Mouse (Mus musculus) hindlimb bud, embryonic 11.5 days (tissue): ENCODE results near the gene Simc1.
A peak's percentile ranks its signal among the peaks of the same experiment; 100 is the strongest.

ENCODE experiments used
- DNase-seq: peaks from one replicate; pipeline ENCODE4 v3.0.0-alpha.2; 2012; ENCODE audit warnings: low read depth, low spot score; ENCODE audit errors: extremely low spot score

Gene Simc1

DNA sequence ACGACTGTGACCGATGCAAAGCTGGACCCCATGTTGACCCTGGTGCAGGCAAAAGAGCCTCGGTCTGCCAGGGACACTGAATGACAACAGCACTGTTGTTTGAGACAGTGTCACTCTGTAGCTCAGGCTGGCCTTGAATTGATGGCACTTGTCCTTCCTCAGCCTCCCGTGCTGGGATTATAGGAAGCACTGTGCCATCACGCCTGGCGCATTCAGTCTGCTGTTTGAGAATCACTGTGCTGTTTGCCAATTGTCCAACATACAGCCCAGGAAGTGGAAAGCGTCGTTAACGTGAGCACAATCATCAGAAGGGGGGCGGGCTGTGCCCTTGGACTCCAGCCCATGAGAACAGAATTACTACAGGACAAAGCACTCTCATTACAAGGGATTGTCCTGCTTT, 78.5 kb downstream of the Simc1 start:
- DNase-seq, result no peak

DNA sequence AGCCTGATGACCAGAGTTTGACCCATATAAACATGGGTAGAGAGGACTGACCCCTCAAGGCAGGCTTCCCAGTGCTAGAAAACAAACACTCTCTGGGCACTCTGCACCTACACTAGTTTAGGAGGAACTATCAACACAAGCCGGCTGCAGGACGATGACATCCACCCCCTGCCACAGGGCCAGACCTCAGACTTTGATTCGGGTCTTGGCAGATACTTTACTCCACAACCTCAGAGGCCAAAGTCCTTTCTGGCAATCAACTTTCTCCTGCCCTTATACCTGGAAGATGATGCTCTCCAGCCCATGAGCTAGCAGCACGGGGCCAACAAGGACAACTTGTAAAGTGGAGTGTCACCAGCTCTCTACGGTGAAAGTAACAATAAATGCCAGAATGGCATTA, 79.3 kb downstream of the Simc1 start:
- no peak for DNase-seq

DNA sequence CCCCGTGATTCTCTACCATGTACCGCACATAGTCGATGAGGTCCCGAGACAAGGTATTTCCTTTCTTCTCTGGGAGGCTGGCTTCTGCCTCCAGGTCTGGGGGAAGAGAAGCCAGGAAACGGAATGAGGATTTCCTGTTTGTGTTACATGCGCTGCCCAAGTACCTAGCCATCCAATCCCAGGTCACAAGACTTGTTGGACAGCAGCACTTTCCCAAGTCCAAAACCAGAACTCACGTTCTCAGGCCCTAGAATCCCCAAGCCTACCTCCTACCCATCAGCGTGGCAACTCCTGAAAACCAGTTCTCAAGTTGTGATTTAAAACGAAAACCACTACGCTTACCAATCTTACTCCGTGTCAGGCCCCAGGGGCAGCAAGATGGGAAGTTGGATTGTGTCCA, 82.3 kb downstream of the Simc1 start:
- no peak for DNase-seq

DNA sequence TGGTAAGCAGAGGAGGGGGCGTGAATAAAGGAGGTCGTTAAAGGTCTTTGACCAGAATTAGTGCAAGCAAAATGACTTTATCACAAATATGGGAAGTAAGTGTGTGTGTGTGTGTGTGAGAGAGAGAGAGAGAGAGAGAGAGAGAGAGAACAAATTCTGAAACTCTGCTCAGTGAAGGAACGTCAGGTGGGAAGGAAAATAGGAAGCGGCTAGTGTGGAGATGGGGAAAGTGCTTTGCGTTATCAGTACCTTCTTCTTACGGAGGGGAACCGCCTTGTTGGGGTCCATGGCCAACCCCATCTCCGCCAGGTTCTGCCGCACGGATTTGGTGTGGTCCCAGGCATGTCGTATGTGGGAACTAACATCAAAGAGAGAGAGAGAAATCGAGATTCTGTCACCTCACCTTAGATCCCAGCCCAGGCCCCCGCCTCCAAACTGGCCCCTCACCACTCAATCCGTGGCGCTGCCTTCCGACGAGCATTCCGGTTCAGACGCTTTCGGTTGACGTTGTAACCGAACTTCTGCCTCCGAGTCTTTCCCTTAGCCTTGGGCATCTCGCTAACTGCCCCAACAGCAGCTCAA, 85.9 kb downstream of the Simc1 start:
- no peak for DNase-seq

DNA sequence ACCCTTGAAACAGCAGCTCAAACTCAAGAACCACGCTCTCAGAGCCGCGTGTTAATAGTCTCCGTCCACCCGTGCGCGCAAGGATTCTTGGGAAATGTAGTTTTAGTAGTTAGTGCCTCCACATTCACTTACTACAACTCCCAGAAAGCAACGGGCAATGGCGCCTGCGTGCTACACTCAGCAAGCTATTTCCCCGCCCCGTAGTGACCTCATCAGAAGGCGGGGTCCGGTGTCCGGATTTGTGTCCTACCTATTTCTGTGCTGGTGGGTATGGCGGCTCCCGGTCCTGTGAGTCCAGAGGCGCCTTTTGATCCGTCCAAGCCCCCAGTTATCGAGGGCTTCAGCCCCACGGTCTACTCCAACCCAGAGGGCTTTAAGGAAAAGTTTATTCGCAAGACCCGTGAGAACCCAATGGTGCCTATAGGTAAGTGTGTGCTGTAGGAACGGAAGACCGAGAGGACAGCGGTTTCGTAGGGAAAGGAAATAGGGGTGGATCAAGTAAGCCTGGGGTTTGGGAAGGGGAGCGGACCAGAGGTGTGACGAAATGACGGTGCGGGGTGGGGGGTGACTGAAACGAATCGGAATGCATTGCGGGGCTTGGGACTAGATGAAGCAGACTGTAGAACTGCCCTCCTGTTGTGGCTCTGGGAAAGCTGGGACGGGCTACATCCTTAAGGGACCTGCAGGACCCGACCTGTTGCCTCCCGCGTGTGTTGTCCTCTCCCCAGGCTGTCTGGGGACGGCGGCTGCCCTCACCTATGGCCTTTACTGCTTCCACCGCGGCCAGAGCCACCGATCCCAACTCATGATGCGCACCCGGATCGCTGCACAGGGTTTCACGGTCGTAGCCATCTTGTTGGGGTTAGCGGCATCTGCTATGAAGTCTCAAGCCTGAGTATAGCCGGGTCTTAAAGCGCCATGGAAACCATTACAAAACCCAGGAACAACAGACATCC, 86.7 kb downstream of the Simc1 start, which contains the start of the genes Nop16 and Higd2a:
Gene Nop16 (minus strand): TSS at position 95 of the 956 bp plus-strand sequence.
Gene Higd2a (plus strand): TSS at position 212 of the 956 bp plus-strand sequence.
- DNase-seq, result peak; percentile 98

DNA sequence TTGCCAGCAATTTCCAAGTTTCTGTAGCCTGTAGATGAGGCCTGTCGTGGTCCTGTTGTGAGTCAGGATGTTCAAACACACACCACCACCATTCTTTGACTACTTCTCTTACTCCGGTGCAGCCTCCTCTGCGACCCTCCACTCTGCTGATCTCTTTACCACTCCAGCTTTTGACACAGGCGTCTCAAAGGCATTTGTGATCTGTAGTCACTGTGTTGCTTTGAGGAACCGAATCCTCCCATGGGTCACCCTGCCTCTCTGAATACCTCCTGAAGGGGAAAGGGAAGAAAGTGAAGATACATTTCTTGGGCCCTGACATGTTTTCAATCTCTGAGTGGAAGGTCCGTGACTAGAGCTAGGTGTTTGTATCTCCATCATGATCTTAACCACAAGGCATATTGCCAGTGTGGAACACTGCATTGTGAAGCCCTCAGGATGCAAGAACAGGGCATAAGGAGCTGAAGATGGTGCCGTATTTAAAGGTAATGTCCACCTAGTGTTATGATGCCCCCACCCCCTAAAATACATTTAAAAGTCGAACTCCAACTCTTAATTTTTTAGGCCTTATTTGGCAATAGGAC, 88.3 kb downstream of the Simc1 start:
- DNase-seq, result no peak

DNA sequence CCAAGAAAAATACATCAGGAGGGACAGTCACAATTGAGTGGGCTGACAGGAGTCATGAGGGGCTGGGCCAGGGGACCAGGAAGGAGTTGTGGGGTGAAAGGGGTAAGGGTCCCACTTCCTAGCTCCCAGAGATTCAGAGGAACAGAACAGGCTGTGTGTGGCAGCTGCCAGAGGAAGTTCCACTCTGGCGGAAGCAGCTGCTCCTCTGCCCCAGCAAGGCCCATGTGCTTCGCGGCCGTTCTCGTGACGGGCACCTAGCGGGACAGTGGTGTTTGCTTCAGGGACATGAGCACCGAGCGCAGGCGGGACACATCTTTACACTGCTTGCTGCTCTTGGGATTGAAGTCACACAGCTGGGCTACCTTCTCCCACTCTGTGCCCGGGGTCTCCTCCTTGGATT, 90.0 kb downstream of the Simc1 start:
- DNase-seq, result no peak

DNA sequence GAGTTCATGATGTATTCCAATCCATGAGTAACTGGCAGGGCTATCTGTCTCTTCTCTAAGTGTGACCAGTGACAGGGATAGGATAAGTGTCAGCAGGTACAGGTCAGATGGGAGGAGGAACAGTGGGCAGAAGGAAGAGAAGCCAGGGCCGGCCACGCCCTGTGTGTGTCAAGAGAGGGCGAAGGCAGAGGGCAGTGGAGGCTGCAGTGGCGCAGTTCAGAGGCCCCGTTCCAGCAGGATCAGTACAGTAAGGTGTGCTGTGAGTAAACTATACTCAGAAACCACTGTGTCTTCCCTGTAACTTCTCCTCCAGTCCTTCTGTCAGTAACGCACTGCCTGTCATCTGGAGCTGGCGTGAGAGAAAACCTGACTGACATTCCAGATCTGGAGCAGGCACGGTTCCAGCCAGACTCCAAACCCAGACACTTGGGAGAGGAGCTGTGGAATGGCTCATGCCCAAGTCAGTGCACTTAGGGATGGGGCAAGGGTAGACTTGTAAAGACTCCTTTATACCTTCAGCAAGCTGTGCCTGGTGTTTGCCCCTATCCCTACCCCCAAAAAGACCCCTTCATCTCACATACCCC, 92.6 kb downstream of the Simc1 start:
- DNase-seq, result no peak

DNA sequence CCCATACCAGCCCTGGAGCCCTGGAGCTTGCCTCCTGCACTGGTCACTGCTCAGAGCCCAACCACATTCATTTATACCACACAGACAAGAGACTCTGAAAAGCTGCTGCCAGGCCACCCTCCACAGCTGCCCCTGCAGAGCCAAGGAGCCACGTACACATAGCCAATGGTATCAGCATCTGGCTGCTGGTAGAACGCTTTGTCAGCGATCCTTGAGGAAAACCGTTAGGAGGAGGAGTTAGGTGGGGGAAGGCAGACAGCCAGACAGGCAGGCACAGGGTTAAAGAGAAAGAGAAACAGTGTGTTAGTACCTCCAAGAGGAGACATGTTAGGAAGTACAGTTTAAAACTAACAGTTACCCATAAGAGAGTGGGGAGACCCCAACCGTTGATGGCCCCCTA, 93.3 kb downstream of the Simc1 start:
- no peak for DNase-seq

DNA sequence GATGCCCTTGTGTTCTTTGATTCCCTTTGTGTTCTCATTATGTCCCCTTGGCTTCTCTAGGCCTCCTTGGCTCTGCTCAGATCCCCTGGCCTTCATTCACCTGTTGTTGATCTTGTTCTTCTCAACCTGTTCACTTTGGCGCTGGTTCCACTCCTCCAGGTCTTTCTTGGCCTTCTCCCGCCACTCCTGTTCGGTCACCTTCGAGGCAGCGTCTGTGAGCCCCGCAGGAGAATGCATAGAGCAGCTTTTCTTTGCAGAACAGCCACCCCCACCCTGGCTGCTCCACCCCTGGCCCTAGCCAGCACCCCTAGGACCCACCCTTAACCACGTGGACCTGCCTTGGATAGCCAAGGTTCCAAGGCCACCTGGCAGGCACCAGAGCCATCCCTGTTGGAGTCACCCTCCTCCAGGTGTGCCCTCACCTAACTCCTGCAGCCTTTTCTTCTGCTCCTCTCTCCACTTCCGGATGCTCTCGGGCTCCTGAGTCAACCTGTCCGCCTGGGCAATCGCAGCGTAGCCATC, 95.1 kb downstream of the Simc1 start:
- no peak for DNase-seq
